Mouse (Mus musculus): ENCODE results near the gene Snrpa. TPM values are rescaled to one million over a fixed set of nuclear protein-coding genes. Genes with fewer than 3 reads are reported as not detected.

Snrpa gene
- polyA plus RNA-seq (2017; shearing (Covaris generic)), result 118 TPM

GRCm38 (mm10) chr7:27195681-27196611 lies at the start of gene Snrpa, which contains the start of gene BC024978:
Snrpa (minus strand) TSS chr7:27196271.
BC024978 (plus strand) TSS chr7:27195781.

GRCm38 (mm10) chr7:27232781-27233281 lies 36.8 kb upstream of the Snrpa start, which contains the start of gene Coq8b:
Coq8b (plus strand) TSS chr7:27233023.

GRCm38 (mm10) chr7:27228281-27228821 lies 32.3 kb upstream of the Snrpa start, which contains the start of gene Itpkc:
Itpkc (minus strand) TSS chr7:27228661.

GRCm38 (mm10) chr7:27180837-27181695 lies 15.0 kb downstream of the Snrpa start, which contains the start of the genes Gm21983 and Mia:
Gm21983 (minus strand) TSS chr7:27181086.
Mia (minus strand) TSS chr7:27181157.

GRCm38 (mm10) chr7:27178324-27179216 lies 17.5 kb downstream of the Snrpa start, which contains the start of gene Rab4b:
Rab4b (minus strand) TSS chr7:27178896.

GRCm38 (mm10) chr7:27166614-27167474 lies 29.2 kb downstream of the Snrpa start, which contains the start of gene Egln2:
Egln2 (minus strand) TSS chr7:27166802.

GRCm38 (mm10) chr7:27153205-27153764 lies 42.8 kb downstream of the Snrpa start, which contains the start of gene Cyp2t4:
Cyp2t4 (plus strand) TSS chr7:27153714.

Other genes starting within 250 kb of the Snrpa start
- not detected for gene Cyp2a12, start 167.2 kb downstream of the Snrpa start, polyA plus RNA-seq (2017; shearing (Covaris generic))
- gene Cyp2f2, start 76.4 kb downstream of the Snrpa start, polyA plus RNA-seq (2017; shearing (Covaris generic)), result not detected
- not detected for gene Cyp2t4, start 42.6 kb downstream of the Snrpa start, polyA plus RNA-seq (2017; shearing (Covaris generic))
- gene Egln2, start 29.5 kb downstream of the Snrpa start, polyA plus RNA-seq (2017; shearing (Covaris generic)), result 82.5 TPM
- 171 TPM for gene Rab4b, start 17.4 kb downstream of the Snrpa start, polyA plus RNA-seq (2017; shearing (Covaris generic))
- gene Gm21983, start 15.2 kb downstream of the Snrpa start, polyA plus RNA-seq (2017; shearing (Covaris generic)), result 0.52 TPM
- not detected for gene Mia, start 15.1 kb downstream of the Snrpa start, polyA plus RNA-seq (2017; shearing (Covaris generic))
- gene BC024978, start 490 bp downstream of the Snrpa start, polyA plus RNA-seq (2017; shearing (Covaris generic)), result 1.8 TPM
- 3.1 TPM for gene Itpkc, start 32.4 kb upstream of the Snrpa start, polyA plus RNA-seq (2017; shearing (Covaris generic))
- gene Coq8b, start 36.8 kb upstream of the Snrpa start, polyA plus RNA-seq (2017; shearing (Covaris generic)), result 29.0 TPM
- gene Numbl, start 62.2 kb upstream of the Snrpa start, polyA plus RNA-seq (2017; shearing (Covaris generic)), result 0.29 TPM
- 0.55 TPM for gene Ltbp4, start 141.4 kb upstream of the Snrpa start, polyA plus RNA-seq (2017; shearing (Covaris generic))
- 101 TPM for gene Shkbp1, start 159.7 kb upstream of the Snrpa start, polyA plus RNA-seq (2017; shearing (Covaris generic))
- 1.2 TPM for gene Gm20479, start 161.1 kb upstream of the Snrpa start, polyA plus RNA-seq (2017; shearing (Covaris generic))

All from CD4-positive, CD25-positive, alpha-beta regulatory T cell, adult 9 weeks (primary cell).